Mouse (Mus musculus) erythroblast, embryonic 14.5 days (primary cell): ENCODE measurements around the gene Akt3.

Experiments used
- GATA1 ChIP-seq: IDR thresholded peaks from 2 replicates; pipeline ENCODE4 v1.6.1; 2012; ENCODE audit warnings: low read length, inconsistent platforms, mixed read lengths
- TAL1 ChIP-seq: IDR thresholded peaks from 3 replicates; pipeline ENCODE4 v1.6.1; 2012; ENCODE audit warnings: low read length, inconsistent platforms, mixed read lengths

DNA sequence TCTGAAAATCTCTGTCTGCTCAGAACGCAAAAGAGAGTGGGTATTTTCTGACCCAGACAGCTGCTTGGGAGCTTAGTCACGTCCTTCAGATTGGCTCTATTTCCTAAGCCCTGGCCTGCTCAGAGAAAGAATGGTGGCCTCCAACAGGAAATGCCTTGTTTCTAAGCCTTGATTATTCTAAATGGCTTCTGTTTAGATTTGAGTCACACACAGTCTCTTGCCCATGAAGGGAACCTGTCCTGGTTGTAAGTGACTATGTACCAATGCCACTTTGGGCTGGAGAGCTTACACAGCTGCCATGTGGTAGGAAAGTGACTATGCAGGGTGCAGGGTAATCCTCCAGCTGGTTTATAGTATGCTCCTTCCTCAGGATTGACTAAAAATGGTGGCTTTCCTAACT, 243.7 kb downstream of the Akt3 start:
- TF ChIP-seq GATA1 (no peak), TAL1 (no peak)
